Mouse (Mus musculus) WW6 (cell line): ENCODE results near the gene Pus7.

ENCODE experiments used
- DNase-seq: peaks from one replicate; pipeline ENCODE4 v3.0.0-alpha.2; 2013; ENCODE audit warnings: low read depth, low spot score

Gene Pus7

GRCm38 (mm10) chr5:23782931-23783877 is at the start of gene Pus7:
Gene Pus7 (minus strand): TSS chr5:23783711.
- peak; percentile 60 for DNase-seq

GRCm38 (mm10) chr5:23830897-23831752 is 47.6 kb upstream of the Pus7 start:
- no peak for DNase-seq

GRCm38 (mm10) chr5:23826321-23827004 is 43.0 kb upstream of the Pus7 start:
- peak; percentile 62 for DNase-seq

GRCm38 (mm10) chr5:23824171-23824733 is 40.7 kb upstream of the Pus7 start:
- no peak for DNase-seq

- DNase-seq = no peak
Observed at GRCm38 (mm10) chr5:23822306-23822705, 38.8 kb upstream of the Pus7 start.

- DNase-seq = no peak
Observed at GRCm38 (mm10) chr5:23816681-23817080, 33.2 kb upstream of the Pus7 start.

GRCm38 (mm10) chr5:23814841-23815240 is 31.3 kb upstream of the Pus7 start:
- DNase-seq = no peak

GRCm38 (mm10) chr5:23792726-23793125 is 9.2 kb upstream of the Pus7 start:
- DNase-seq = no peak

GRCm38 (mm10) chr5:23789078-23789612 is 5.6 kb upstream of the Pus7 start:
- no peak for DNase-seq

- DNase-seq = no peak
Observed at GRCm38 (mm10) chr5:23788390-23788830, 4.9 kb upstream of the Pus7 start.

- peak; percentile 78 for DNase-seq
Observed at GRCm38 (mm10) chr5:23787536-23788389, 4.3 kb upstream of the Pus7 start, which contains the start of gene Rint1. Gene Rint1 (plus strand): TSS chr5:23787711.

- DNase-seq = no peak
Observed at GRCm38 (mm10) chr5:23782051-23782810, 1.3 kb downstream of the Pus7 start.

GRCm38 (mm10) chr5:23781172-23781571 is 2.3 kb downstream of the Pus7 start:
- DNase-seq = no peak

- DNase-seq = no peak
Observed at GRCm38 (mm10) chr5:23780516-23780915, 3.0 kb downstream of the Pus7 start.

GRCm38 (mm10) chr5:23774186-23774585 is 9.3 kb downstream of the Pus7 start:
- DNase-seq = no peak

- DNase-seq = no peak
Observed at GRCm38 (mm10) chr5:23771105-23771504, 12.4 kb downstream of the Pus7 start.

GRCm38 (mm10) chr5:23764557-23764956 is 19.0 kb downstream of the Pus7 start:
- no peak for DNase-seq

GRCm38 (mm10) chr5:23762531-23762930 is 21.0 kb downstream of the Pus7 start:
- DNase-seq = no peak

- DNase-seq = no peak
Observed at GRCm38 (mm10) chr5:23758633-23759032, 24.9 kb downstream of the Pus7 start.
